Mouse (Mus musculus) megakaryocyte, embryonic 14.5 days (primary cell): ENCODE measurements around the gene Atp6v0a4.

ENCODE experiments used
- FLI1 ChIP-seq: IDR thresholded peaks from 2 replicates; pipeline ENCODE4 v1.6.1; 2012; ENCODE audit warnings: low read length, inconsistent platforms, mixed read lengths
- GATA1 ChIP-seq: IDR thresholded peaks from 3 replicates; pipeline ENCODE4 v1.6.1; 2012; ENCODE audit warnings: mixed read lengths, low read length, inconsistent platforms, borderline replicate concordance

DNA sequence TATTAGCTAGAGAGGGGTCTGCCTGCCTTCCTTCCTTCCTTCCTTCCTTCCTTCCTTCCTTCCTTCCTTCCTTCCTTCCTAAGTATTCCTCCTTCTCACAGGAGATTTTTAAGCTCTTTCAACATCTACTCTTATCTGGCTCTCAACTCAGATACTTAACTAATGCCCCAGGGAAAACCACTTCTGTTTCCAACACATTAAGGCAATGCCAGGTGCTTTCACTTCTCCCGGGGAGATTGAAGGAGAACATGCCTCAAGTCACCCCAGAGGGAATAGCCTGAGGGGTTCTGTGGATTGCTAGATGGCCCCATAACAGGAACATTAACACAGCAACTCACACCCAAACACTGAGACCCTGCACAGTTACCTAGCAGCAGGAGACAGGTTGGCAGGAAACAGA lies 96.6 kb downstream of the Atp6v0a4 start:
- TF ChIP-seq GATA1 (no peak), FLI1 (no peak)
